Comparison of ENCODE assay signal across 8 mouse cellular contexts in genomic region chr17:26715916-26716717, GRCm38 (mm10). TPM values are rescaled to one million over a fixed set of nuclear protein-coding genes. Genes with fewer than 3 reads are reported as not detected.
DNase-seq lines count a peak whose midpoint lies in the region; ATAC-seq and TF ChIP-seq lines count a peak whose summit lies in the region.

No protein-coding gene starts in this region.

- H3ac ChIP-seq in C2C12 (ENCODE audit: control insufficient read depth, insufficient read length, low read depth) (peak overlapping the region; percentile 69), myocyte (ENCODE audit: control insufficient read depth, insufficient read length) (peak overlapping the region; percentile 36)

- under 1% methylated on average over 60 of the region's 75 CpGs for WGBS in heart, embryonic 11.5 days (ENCODE audit: insufficient replicate concordance)
- 0% methylated on average over 51 of the region's 75 CpGs for WGBS in kidney, embryonic 16.5 days
- WGBS in liver, adult 2 months = 1% methylated on average over 69 of the region's 75 CpGs

- peaks cover 58% of the 10 kb centered on the region for H3K4me1 ChIP-seq in erythroblast, embryonic 14.5 days (ENCODE audit: control insufficient read depth)
- H3K4me1 ChIP-seq in heart, embryonic 11.5 days (ENCODE audit: control insufficient read depth, insufficient read depth, low read length) = 0 out of 2 replicates have a peak, but pooled peaks cover 2% of the 10 kb centered on the region
- peaks cover 3% of the 10 kb centered on the region; the same call in 1 of the 2 replicates for H3K4me1 ChIP-seq in kidney, embryonic 16.5 days (ENCODE audit: insufficient read depth, low read length)
- peaks cover 9% of the 10 kb centered on the region; the same call in 1 of the 2 replicates for H3K4me1 ChIP-seq in liver, adult 2 months (ENCODE audit: control insufficient read depth, insufficient read depth, low read length)

- no peaks in the 10 kb centered on the region for H3K9me3 ChIP-seq in erythroblast, embryonic 14.5 days (ENCODE audit: control insufficient read depth, low read length)
- H3K9me3 ChIP-seq in heart, embryonic 11.5 days (replicated peaks; ENCODE audit: control insufficient read depth, low read length) = no peaks in the 10 kb centered on the region
- H3K9me3 ChIP-seq in kidney, embryonic 16.5 days (ENCODE audit: low read length) = no peaks in the 10 kb centered on the region

- no peaks in the 10 kb centered on the region for H3K79me3 ChIP-seq in C2C12 (ENCODE audit: low read depth)

- H3K4me3 ChIP-seq in C2C12 (ENCODE audit: insufficient read depth, poor library complexity, severe bottlenecking) (peak overlapping the region; percentile 74), myocyte (peak overlapping the region; percentile 48)
- peak overlapping the region; percentile 95 for H3K4me3 ChIP-seq in erythroblast, embryonic 14.5 days (replicated peaks)
- peak overlapping the region; percentile 96 for H3K4me3 ChIP-seq in heart, embryonic 11.5 days (ENCODE audit: low read depth, low read length)
- H3K4me3 ChIP-seq in kidney, embryonic 16.5 days (ENCODE audit: low read length) = peak overlapping the region; percentile 97
- peak overlapping the region; percentile 95 for H3K4me3 ChIP-seq in liver, adult 2 months (ENCODE audit: insufficient read depth, low read depth, low read length)

- TF ChIP-seq CTCF in C2C12 (IDR thresholded peaks at IDR 0.05; ENCODE audit: control insufficient read depth, insufficient read depth, insufficient read length) = no peak
- no peak for TF ChIP-seq CTCF in brain, embryonic 14.5 days (IDR thresholded peaks at IDR 0.05; ENCODE audit: borderline replicate concordance, extremely low read depth, insufficient read depth, insufficient read length)
- TF ChIP-seq CTCF in liver, adult 2 months (IDR thresholded peaks at IDR 0.05; ENCODE audit: low read depth, low read length) = no peak

- H3K4me2 ChIP-seq in heart, embryonic 11.5 days = peak overlapping the region; percentile 72
- peak overlapping the region; percentile 69 for H3K4me2 ChIP-seq in kidney, embryonic 16.5 days (replicated peaks; ENCODE audit: low read depth, low read length)
- peak overlapping the region; percentile 76 for H3K4me2 ChIP-seq in myocyte (ENCODE audit: low read depth)

- H3K27me3 ChIP-seq in C2C12 (ENCODE audit: control insufficient read depth, insufficient read depth, insufficient read length) (no peaks in the 10 kb centered on the region), myocyte (ENCODE audit: control insufficient read depth, insufficient read depth, insufficient read length) (no peaks in the 10 kb centered on the region)
- H3K27me3 ChIP-seq in erythroblast, embryonic 14.5 days (ENCODE audit: control insufficient read depth) = no peaks in the 10 kb centered on the region
- H3K27me3 ChIP-seq in heart, embryonic 11.5 days (ENCODE audit: control insufficient read depth, insufficient read depth, low read length) = no peaks in the 10 kb centered on the region
- H3K27me3 ChIP-seq in kidney, embryonic 16.5 days (ENCODE audit: insufficient read depth, low read length) = no peaks in the 10 kb centered on the region
- no peaks in the 10 kb centered on the region for H3K27me3 ChIP-seq in liver, adult 2 months (ENCODE audit: control insufficient read depth, insufficient read depth, low read length)
- no peaks in the 10 kb centered on the region; the same call in 1 of the 2 replicates for H3K27me3 ChIP-seq in splenic B cell, adult 2 months (ENCODE audit: control insufficient read depth, insufficient read depth, low read length, poor library complexity, severe bottlenecking)

- peak; percentile 34; the same call in 1 of the 2 replicates for TF ChIP-seq POLR2A in brain, embryonic 14.5 days (IDR thresholded peaks at IDR 0.05; ENCODE audit: borderline replicate concordance, extremely low read depth, insufficient read depth, insufficient read length, poor library complexity, severe bottlenecking)
- TF ChIP-seq POLR2A in liver, adult 2 months (IDR thresholded peaks at IDR 0.05; ENCODE audit: extremely low read depth, insufficient read depth, low read length) = peak; percentile 76
- TF ChIP-seq POLR2A in myocyte (IDR thresholded peaks at IDR 0.05; ENCODE audit: insufficient read length, low read depth) = peak; percentile 54

- H3K27ac ChIP-seq in heart, embryonic 11.5 days (ENCODE audit: low read depth, low read length) = peak overlapping the region; percentile 90
- peak overlapping the region; percentile 95 for H3K27ac ChIP-seq in kidney, embryonic 16.5 days (ENCODE audit: low read length)
- H3K27ac ChIP-seq in liver, adult 2 months (replicated peaks; ENCODE audit: insufficient read depth, low read depth, low read length) = peak overlapping the region; percentile 97

- peak; percentile 99 for DNase-seq in brain, embryonic 14.5 days (ENCODE audit: low read depth)
- peak; percentile 88 for DNase-seq in liver, adult 2 months (ENCODE audit: extremely low read depth, low read depth, low spot score)
- peak; percentile 98 for DNase-seq in splenic B cell, adult 2 months (ENCODE audit: low read depth, low spot score)

- H3K36me3 ChIP-seq in C2C12 (ENCODE audit: control insufficient read depth, insufficient read depth) (no peaks in the 10 kb centered on the region), myocyte (ENCODE audit: control insufficient read depth, insufficient read depth) (no peaks in the 10 kb centered on the region)
- H3K36me3 ChIP-seq in erythroblast, embryonic 14.5 days (ENCODE audit: control insufficient read depth) = peaks cover 2% of the 10 kb centered on the region
- no peaks in the 10 kb centered on the region for H3K36me3 ChIP-seq in heart, embryonic 11.5 days (ENCODE audit: control insufficient read depth, insufficient read depth, low read length)
- H3K36me3 ChIP-seq in kidney, embryonic 16.5 days (ENCODE audit: insufficient read depth, low read length) = no peaks in the 10 kb centered on the region
- H3K36me3 ChIP-seq in liver, adult 2 months (ENCODE audit: control insufficient read depth, insufficient read depth, low read length) = peaks cover 6% of the 10 kb centered on the region; the same call in 1 of the 2 replicates
- H3K36me3 ChIP-seq in splenic B cell, adult 2 months (ENCODE audit: control insufficient read depth, insufficient read depth, low read length, poor library complexity, severe bottlenecking) = no peaks in the 10 kb centered on the region

- peak; percentile 99 for ATAC-seq in heart, embryonic 11.5 days (replicated peaks; ENCODE audit: insufficient number of reproducible peaks, low FRiP score, low TSS enrichment)
- ATAC-seq in kidney, embryonic 16.5 days (ENCODE audit: low FRiP score, low TSS enrichment) = peak; percentile 99

- H3K9ac ChIP-seq in heart, embryonic 11.5 days (ENCODE audit: low read depth, low read length) = peak overlapping the region; percentile 83
- peak overlapping the region; percentile 76 for H3K9ac ChIP-seq in kidney, embryonic 16.5 days (replicated peaks; ENCODE audit: low read length)
- H3K9ac ChIP-seq in liver, adult 2 months (ENCODE audit: low read depth, low read length) = peak overlapping the region; percentile 95

- H3K79me2 ChIP-seq in C2C12 (ENCODE audit: control insufficient read depth, insufficient read depth) (no peaks in the 10 kb centered on the region), myocyte (ENCODE audit: control insufficient read depth, insufficient read depth) (no peaks in the 10 kb centered on the region)
- peaks cover 8% of the 10 kb centered on the region for H3K79me2 ChIP-seq in liver, adult 2 months (ENCODE audit: control insufficient read depth, insufficient read depth, low read length)

TF ChIP-seq in C2C12, 6 proteins besides CTCF, POLR2A, EP300 and RAD21:
- no peak for TF ChIP-seq MAX (IDR thresholded peaks at IDR 0.05)
- TF ChIP-seq FOSL1 (IDR thresholded peaks at IDR 0.05; ENCODE audit: insufficient read depth, low read length, poor library complexity, severe bottlenecking) = no peak
- no peak for TF ChIP-seq MYOD1 (IDR thresholded peaks at IDR 0.05; ENCODE audit: control insufficient read depth, insufficient read length, low read depth)
- TF ChIP-seq USF1 (IDR thresholded peaks at IDR 0.05; ENCODE audit: low read depth) = no peak
- no peak for TF ChIP-seq MYOG (IDR thresholded peaks at IDR 0.05; ENCODE audit: control insufficient read depth, extremely low read depth, insufficient read length)
- no peak for TF ChIP-seq CEBPB (IDR thresholded peaks at IDR 0.05; ENCODE audit: low read depth)

TF ChIP-seq in myocyte, 11 proteins besides CTCF, POLR2A, EP300 and RAD21:
- peak; percentile 51 for TF ChIP-seq POLR2AphosphoS2 (IDR thresholded peaks at IDR 0.05; ENCODE audit: insufficient read length, low read depth)
- TF ChIP-seq CEBPB (IDR thresholded peaks at IDR 0.05; ENCODE audit: insufficient read depth, poor library complexity, severe bottlenecking) = no peak
- no peak for TF ChIP-seq USF1 (IDR thresholded peaks at IDR 0.05; ENCODE audit: low read depth)
- TF ChIP-seq TCF12 (IDR thresholded peaks at IDR 0.05; ENCODE audit: insufficient read depth, poor library complexity, severe bottlenecking) = no peak
- no peak for TF ChIP-seq MYOG (IDR thresholded peaks at IDR 0.05; ENCODE audit: control insufficient read depth in 1 of 3, insufficient read depth in 1 of 3, insufficient read length in 2 of 3, low read depth in 2 of 3)
- no peak for TF ChIP-seq SRF (IDR thresholded peaks at IDR 0.05; ENCODE audit: control insufficient read depth, insufficient read length, low read depth)
- no peak for TF ChIP-seq E2F4 (IDR thresholded peaks at IDR 0.05; ENCODE audit: insufficient read depth)

RNA-seq across cellular contexts. Expression of gene Crebrf, which starts 0.7 kb away (rescaled TPM):
- 0.47 TPM for polyA plus RNA-seq in C2C12 (2012; fragmentation: generic; extraction: Trizol)
- polyA plus RNA-seq in brain, embryonic 14.5 days (2012; rRNA removed) = 9.9 and 10.2 TPM in 2 replicates
- 0.02 and 0.10 TPM in 2 replicates for polyA plus RNA-seq in erythroblast, embryonic 14.5 days (2012)
- 3.8 and 4.6 TPM in 2 replicates for polyA plus RNA-seq in heart, embryonic 11.5 days (2014; fragmentation: Nextera tagmentation; extraction: Ambion mirVana)
- 5.0 and 9.2 TPM in 2 replicates for polyA plus RNA-seq in kidney, embryonic 16.5 days (2015; fragmentation: Nextera tagmentation; extraction: Ambion mirVana)
- 28.2 and 37.0 TPM in 2 replicates for total RNA-seq in liver, adult 2 months (2014; rRNA removed)
- 1.4 and 1.5 TPM in 2 replicates for polyA plus RNA-seq in liver, adult 2 months (2012; rRNA removed)
- 2.2 TPM for polyA plus RNA-seq in myocyte (2012; fragmentation: generic; extraction: Trizol)

RNA-seq across cellular contexts. Expression of gene Atp6v0e, which starts 53.1 kb away (rescaled TPM):
- 236 TPM for polyA plus RNA-seq in C2C12 (2012; fragmentation: generic; extraction: Trizol)
- 79.1 and 125 TPM in 2 replicates for polyA plus RNA-seq in brain, embryonic 14.5 days (2012; rRNA removed)
- polyA plus RNA-seq in erythroblast, embryonic 14.5 days (2012) = 1.1 and 2.3 TPM in 2 replicates
- 189 and 204 TPM in 2 replicates for polyA plus RNA-seq in heart, embryonic 11.5 days (2014; fragmentation: Nextera tagmentation; extraction: Ambion mirVana)
- 251 and 271 TPM in 2 replicates for polyA plus RNA-seq in kidney, embryonic 16.5 days (2015; fragmentation: Nextera tagmentation; extraction: Ambion mirVana)
- total RNA-seq in liver, adult 2 months (2014; rRNA removed) = 104 and 108 TPM in 2 replicates
- polyA plus RNA-seq in liver, adult 2 months (2012; rRNA removed) = 122 and 131 TPM in 2 replicates
- 211 TPM for polyA plus RNA-seq in myocyte (2012; fragmentation: generic; extraction: Trizol)

Comparison
In these comparisons a context has a peak if more than half of its experiments do, and no peak if none do; other contexts are left out.
1. Peak in every context shown above with its lines: DNase-seq, ATAC-seq, H3K4me3 ChIP-seq and H3K27ac ChIP-seq.
2. RNA of gene Atp6v0e, which starts 53.1 kb away (polyA plus RNA-seq): 251 to 271 TPM in kidney, embryonic 16.5 days, 236 TPM in C2C12 (single experiment), 211 TPM in myocyte (single experiment), 189 to 204 TPM in heart, embryonic 11.5 days, 122 to 131 TPM in liver, adult 2 months and 79.1 to 125 TPM in brain, embryonic 14.5 days; 1.1 to 2.3 TPM in erythroblast, embryonic 14.5 days; every median in the first group is over 10 times any median in the second.